Mouse (Mus musculus) intestine, postnatal 0 days (tissue): ENCODE results near the gene Upf3a. TPM values are rescaled to one million over a fixed set of nuclear protein-coding genes. Genes with fewer than 3 reads are reported as not detected.
"Not testable (repeated sequence)": the region's sequence is repeated elsewhere in the genome, so short reads cannot be mapped to it uniquely, and the experiment has no call there.

Experiments
- ATAC-seq: fragments of 200-750 bp; cut with Nextera tagmentation; 2 replicates; pipeline ENCODE4 v1.8.0; 2017; ENCODE audit warnings: mild to moderate bottlenecking, moderate TSS enrichment, moderate library complexity
- H3K27ac ChIP-seq: fragments of 300-500 bp; sonication (generic); 2 replicates; pipeline ENCODE4 v1.5.1; 2014; ENCODE audit warnings: mild to moderate bottlenecking, low read depth, low read length, moderate library complexity
- H3K27me3 ChIP-seq: fragments of 300-500 bp; sonication (generic); replicated peaks from 2 replicates; pipeline ENCODE4 v1.6.1; 2014; ENCODE audit warnings: low read length, mixed read lengths; ENCODE audit not compliant: control insufficient read depth, insufficient read depth
- H3K36me3 ChIP-seq: fragments of 300-500 bp; sonication (generic); 2 replicates; pipeline ENCODE4 v1.6.1; 2014; ENCODE audit warnings: mild to moderate bottlenecking, moderate library complexity; ENCODE audit not compliant: control insufficient read depth, insufficient read depth
- H3K4me1 ChIP-seq: fragments of 300-500 bp; sonication (generic); replicated peaks from 2 replicates; pipeline ENCODE4 v1.6.1; 2014; ENCODE audit warnings: antibody characterized with exemption, low read length, mixed read lengths; ENCODE audit not compliant: control insufficient read depth, insufficient read depth
- H3K4me2 ChIP-seq: fragments of 300-500 bp; sonication (generic); replicated peaks from 2 replicates; pipeline ENCODE4 v1.6.1; 2014; ENCODE audit warnings: low read depth, mild to moderate bottlenecking, moderate library complexity
- H3K4me3 ChIP-seq: fragments of 300-500 bp; sonication (generic); 2 replicates; pipeline ENCODE4 v1.5.1; 2014; ENCODE audit warnings: low read depth, low read length
- H3K9ac ChIP-seq: fragments of 300-500 bp; sonication (generic); 2 replicates; pipeline ENCODE4 v1.6.1; 2014; ENCODE audit warnings: mild to moderate bottlenecking, low read depth, low read length
- H3K9me3 ChIP-seq: fragments of 300-500 bp; sonication (generic); 2 replicates; pipeline ENCODE4 v1.6.1; 2016; ENCODE audit warnings: mixed run types; ENCODE audit not compliant: control insufficient read depth
- CTCF ChIP-seq: sonication (generic); IDR thresholded peaks from 2 replicates; pipeline ENCODE4 v1.5.1; 2016; ENCODE audit warnings: low read depth, mild to moderate bottlenecking, control low read depth, antibody characterized with exemption, moderate library complexity
- WGBS: fragments of 180-500 bp; shearing (Covaris S2); extraction: QIAGEN DNeasy Blood & Tissue Kit; methylation state at CpG from one replicate; pipeline ENCODE4 v1.1.7; 2014; 5-methylcytosine and 5-hydroxymethylcytosine counted together
- polyA plus RNA-seq: library from polyadenylated mRNA; unstranded; fragments of >200 nt; fragmentation: Nextera tagmentation; extraction: Ambion mirVana; gene quantifications from 2 replicates; pipeline ENCODE4 v1.2.1, GENCODE M21; 2015

The Upf3a gene
- polyA plus RNA-seq, 1 experiment from 2014 or later, result 23.6 TPM

GRCm38 (mm10) chr8:13828598-13829172 lies 43.3 kb downstream of the Upf3a start:
- H3K9ac ChIP-seq, result no peak overlapping the region
- no peaks in the 10 kb centered on the region for H3K36me3 ChIP-seq
- 67% methylated on average over 7 of the region's 7 CpGs for WGBS
- no peaks in the 10 kb centered on the region for H3K4me1 ChIP-seq
- H3K4me3 ChIP-seq, result no peak overlapping the region
- no peak overlapping the region for H3K27ac ChIP-seq
- no peaks in the 10 kb centered on the region for H3K27me3 ChIP-seq
- H3K9me3 ChIP-seq, result no peaks in the 10 kb centered on the region
- no peak for TF ChIP-seq CTCF
- no peak overlapping the region for H3K4me2 ChIP-seq
- ATAC-seq, result no peak

- not testable (repeated sequence) for H3K27me3 ChIP-seq, H3K9me3 ChIP-seq, ATAC-seq, H3K4me3 ChIP-seq, H3K4me2 ChIP-seq, H3K36me3 ChIP-seq, H3K4me1 ChIP-seq, H3K9ac ChIP-seq, H3K27ac ChIP-seq
- WGBS, result 86% methylated on average over 5 of the region's 5 CpGs
Observed at GRCm38 (mm10) chr8:13838289-13838688, 52.9 kb downstream of the Upf3a start, which contains the start of gene AF366264. Gene AF366264, minus strand, starts transcription at chr8:13838389.

- not testable (repeated sequence) for H3K27ac ChIP-seq, H3K27me3 ChIP-seq, H3K9ac ChIP-seq, H3K4me1 ChIP-seq, ATAC-seq, H3K4me2 ChIP-seq, H3K9me3 ChIP-seq, H3K36me3 ChIP-seq, H3K4me3 ChIP-seq
- 87% methylated on average over 1 of the region's 1 CpGs for WGBS
Observed at GRCm38 (mm10) chr8:13843286-13843685, 57.9 kb downstream of the Upf3a start.

Other genes starting within 250 kb of the Upf3a start
- not detected in 2 replicates for gene 1700029H14Rik, start 223.2 kb upstream of the Upf3a start, polyA plus RNA-seq
- 9.8 and 9.9 TPM in 2 replicates for gene Rasa3, start 108.0 kb upstream of the Upf3a start, polyA plus RNA-seq
- not detected in 2 replicates for gene Cfap97d2, start 79.7 kb upstream of the Upf3a start, polyA plus RNA-seq
- gene Cdc16, start 27.9 kb upstream of the Upf3a start, polyA plus RNA-seq, result 38.3 and 40.8 TPM in 2 replicates
- not detected in 2 replicates for gene AF366264, start 52.8 kb downstream of the Upf3a start, polyA plus RNA-seq
- 6.8 and 8.4 TPM in 2 replicates for gene Champ1, start 84.0 kb downstream of the Upf3a start, polyA plus RNA-seq
- gene Coprs, start 104.7 kb downstream of the Upf3a start, polyA plus RNA-seq, result 73.3 and 77.1 TPM in 2 replicates